Mouse (Mus musculus): ENCODE results near the gene Rsrc1. TPM values are rescaled to one million over a fixed set of nuclear protein-coding genes. Genes with fewer than 3 reads are reported as not detected.
"Not testable (repeated sequence)": the region's sequence is repeated elsewhere in the genome, so short reads cannot be mapped to it uniquely, and the experiment has no call there.

The Rsrc1 gene
- polyA plus RNA-seq, 1 experiment from 2014 or later, result 54.1 TPM

DNA sequence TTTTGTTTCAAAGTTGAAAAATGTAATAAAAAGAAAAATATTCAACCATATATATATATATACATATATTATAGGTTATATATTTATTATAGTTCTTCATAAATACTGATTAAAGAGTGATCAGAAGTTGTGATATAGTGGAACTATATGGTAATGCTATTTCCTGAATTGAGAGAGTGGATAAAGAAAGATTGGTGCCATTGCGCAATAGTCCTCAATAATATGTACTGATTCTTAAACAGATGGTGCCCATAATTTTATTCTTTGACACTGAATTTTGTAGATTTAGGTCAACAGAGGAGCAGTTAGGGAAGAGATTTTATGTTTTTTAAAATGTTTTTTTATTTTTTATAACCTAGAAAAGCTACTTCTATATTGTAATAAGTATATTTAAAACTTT, 165.1 kb downstream of the Rsrc1 start:
- no peak overlapping the region for H3K4me2 ChIP-seq (replicated peaks)
- WGBS, result 85% methylated on average over 1 of the region's 1 CpGs

DNA sequence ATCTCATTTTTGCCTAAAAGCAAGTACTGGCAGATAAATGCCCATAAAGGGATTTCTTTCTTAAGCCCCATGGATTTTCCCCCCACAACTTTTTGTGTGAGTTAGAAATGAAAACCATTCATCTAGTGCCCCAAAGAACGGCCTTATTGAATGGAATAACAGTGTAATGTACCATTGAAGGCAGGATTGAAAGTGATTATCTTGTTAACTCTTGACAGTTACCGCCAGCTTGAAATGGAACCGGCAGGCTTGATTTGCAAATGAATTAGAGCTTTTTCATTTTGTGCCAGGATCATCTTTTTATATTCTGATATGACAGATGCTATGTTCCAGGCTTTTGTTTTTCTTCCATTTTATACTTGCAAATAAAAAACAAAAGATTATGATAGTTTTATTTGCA, 166.1 kb downstream of the Rsrc1 start:
- WGBS, result 17% methylated on average over 3 of the region's 3 CpGs
- peak; percentile 54; the same call in 1 of the 2 replicates for ATAC-seq (ENCODE audit: low FRiP score, low read depth)

More for the DNA sequence above, 165.1 kb downstream of the Rsrc1 start:
- Histone ChIP-seq H3K9ac (replicated peaks) (no peak overlapping the region), H3K9me3 (no peaks in the 10 kb centered on the region; the same call in 1 of the 2 replicates), H3K27me3 (peaks cover 4% of the 10 kb centered on the region), H3K27ac (replicated peaks) (no peak overlapping the region), H3K36me3 (no peaks in the 10 kb centered on the region), H3K4me3 (no peak overlapping the region), H3K4me1 (peaks cover 6% of the 10 kb centered on the region; the same call in 1 of the 2 replicates)
- ATAC-seq (ENCODE audit: low FRiP score, low read depth), result no peak

DNA sequence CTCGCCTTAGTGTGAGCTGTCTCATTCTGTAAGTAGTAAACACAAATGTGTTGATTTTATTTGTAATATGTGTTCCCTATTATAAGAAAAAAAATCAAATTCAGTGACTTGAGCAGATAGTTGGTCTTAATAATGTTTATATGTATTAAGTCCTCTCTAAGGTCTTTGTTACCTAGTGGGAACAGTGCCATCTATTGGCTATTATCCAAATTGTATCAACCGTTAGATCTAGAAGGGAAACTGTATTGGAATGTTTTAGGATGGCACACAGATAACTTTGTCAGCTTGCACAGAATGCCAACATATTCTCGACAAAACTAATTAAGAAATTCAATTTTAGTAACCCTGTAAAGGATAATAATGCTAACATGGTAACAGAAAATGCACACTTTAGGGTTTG, 216.0 kb downstream of the Rsrc1 start:
- Histone ChIP-seq H3K36me3 (no peaks in the 10 kb centered on the region), H3K9ac (replicated peaks) (no peak overlapping the region), H3K9me3 (no peaks in the 10 kb centered on the region), H3K4me1 (no peaks in the 10 kb centered on the region), H3K4me2 (replicated peaks) (no peak overlapping the region), H3K27me3 (no peaks in the 10 kb centered on the region), H3K27ac (replicated peaks) (no peak overlapping the region), H3K4me3 (no peak overlapping the region)
- WGBS, result 41% methylated on average over 3 of the region's 3 CpGs
- no peak for ATAC-seq (ENCODE audit: low FRiP score, low read depth)

More for the DNA sequence above, 166.1 kb downstream of the Rsrc1 start:
- H3K4me2 ChIP-seq (replicated peaks), result no peak overlapping the region
- H3K36me3 ChIP-seq, result no peaks in the 10 kb centered on the region
- no peaks in the 10 kb centered on the region; the same call in 1 of the 2 replicates for H3K9me3 ChIP-seq
- peaks cover 6% of the 10 kb centered on the region; the same call in 1 of the 2 replicates for H3K4me1 ChIP-seq
- H3K27me3 ChIP-seq, result peaks cover 4% of the 10 kb centered on the region
- no peak overlapping the region for H3K9ac ChIP-seq (replicated peaks)
- H3K27ac ChIP-seq (replicated peaks), result no peak overlapping the region
- H3K4me3 ChIP-seq, result no peak overlapping the region

DNA sequence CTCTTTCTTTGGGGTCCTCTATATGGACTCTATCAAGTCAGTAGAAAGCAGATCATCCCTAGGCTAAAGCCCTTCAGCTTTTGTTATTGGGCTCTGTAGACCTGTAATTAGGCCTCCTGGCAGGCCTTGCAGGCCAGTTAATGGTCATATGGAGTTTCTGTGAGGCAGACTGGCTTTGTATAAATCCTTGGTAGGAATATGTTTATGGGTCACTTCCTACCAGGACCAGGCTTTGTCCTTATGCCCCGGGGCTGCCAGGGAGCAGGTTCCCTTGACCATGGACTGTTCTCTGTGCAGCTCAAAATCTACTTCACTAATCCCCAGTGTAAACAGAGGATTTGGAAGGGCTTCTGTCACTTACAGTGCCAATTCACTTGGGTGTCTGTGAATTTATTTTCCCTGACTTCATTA, 231.9 kb downstream of the Rsrc1 start:
- H3K36me3 ChIP-seq, result no peaks in the 10 kb centered on the region
- WGBS, result 33% methylated on average over 1 of the region's 1 CpGs
- H3K4me2 ChIP-seq (replicated peaks), result no peak overlapping the region
- H3K27ac ChIP-seq (replicated peaks), result no peak overlapping the region
- no peaks in the 10 kb centered on the region for H3K9me3 ChIP-seq
- H3K9ac ChIP-seq (replicated peaks), result no peak overlapping the region
- peak; percentile 87 for ATAC-seq (ENCODE audit: low FRiP score, low read depth)
- no peak overlapping the region for H3K4me3 ChIP-seq
- H3K27me3 ChIP-seq, result no peaks in the 10 kb centered on the region; the same call in 1 of the 2 replicates
- H3K4me1 ChIP-seq, result peaks cover 5% of the 10 kb centered on the region; the same call in 1 of the 2 replicates

DNA sequence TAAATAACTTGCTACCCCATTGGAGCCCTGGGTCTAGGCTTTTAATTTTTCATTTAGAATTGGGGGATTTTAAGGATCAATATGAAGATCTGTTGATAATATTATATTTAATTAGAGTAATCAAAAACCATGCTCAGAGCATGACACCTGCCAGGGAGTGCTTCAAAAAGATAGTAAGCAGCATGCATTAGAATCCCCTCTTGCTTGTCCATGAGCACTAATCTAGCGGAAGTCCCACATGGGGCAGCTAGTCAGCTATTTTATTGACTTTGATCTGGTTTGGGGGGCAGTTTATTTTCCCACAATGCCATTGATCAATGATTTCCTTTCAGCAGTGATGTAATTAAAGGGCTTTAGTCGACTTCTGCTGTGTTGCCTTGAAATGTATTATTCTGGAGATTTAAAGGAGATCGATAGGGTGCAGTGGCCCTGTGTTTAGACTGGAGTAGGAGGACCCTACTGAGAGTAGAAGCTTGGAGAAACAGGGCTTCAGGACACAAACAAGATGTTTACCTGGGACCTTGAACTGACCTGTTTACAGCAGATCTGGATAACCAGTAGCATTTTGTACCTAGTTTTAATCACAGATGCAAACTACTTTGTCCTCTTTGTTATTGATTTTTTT, 251.5 kb downstream of the Rsrc1 start:
- Histone ChIP-seq H3K36me3 (no peaks in the 10 kb centered on the region), H3K4me3 (no peak overlapping the region), H3K9me3 (no peaks in the 10 kb centered on the region), H3K27me3 (no peaks in the 10 kb centered on the region), H3K4me2 (replicated peaks) (no peak overlapping the region), H3K27ac (replicated peaks) (no peak overlapping the region), H3K9ac (replicated peaks) (no peak overlapping the region), H3K4me1 (no peaks in the 10 kb centered on the region)
- peak; percentile 62; the same call in 1 of the 2 replicates for ATAC-seq (ENCODE audit: low FRiP score, low read depth)
- WGBS, result 20% methylated on average over 3 of the region's 3 CpGs

DNA sequence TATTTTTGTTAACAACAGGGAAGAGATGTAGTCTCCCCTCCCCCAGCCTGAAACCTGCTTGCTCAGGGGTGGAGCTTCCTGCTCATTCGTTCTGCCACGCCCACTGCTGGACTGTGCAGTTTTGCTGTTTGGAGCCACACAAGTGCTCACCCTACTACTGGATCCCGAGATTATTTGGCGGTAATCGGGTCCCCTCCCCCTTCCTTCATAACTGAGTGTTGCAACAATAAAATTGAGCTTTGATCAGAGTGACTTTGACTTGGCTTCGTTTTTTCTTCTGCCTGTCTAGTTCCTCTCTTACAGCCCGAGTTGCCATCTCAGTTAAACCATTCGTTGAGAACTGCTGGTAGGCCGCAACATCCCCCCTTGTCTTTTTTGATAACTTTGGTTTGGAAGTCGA, 261.3 kb downstream of the Rsrc1 start:
- H3K4me1 ChIP-seq; H3K27me3 ChIP-seq; H3K36me3 ChIP-seq; H3K27ac ChIP-seq (replicated peaks); H3K4me2 ChIP-seq (replicated peaks); H3K9ac ChIP-seq (replicated peaks); H3K9me3 ChIP-seq; ATAC-seq (ENCODE audit: low FRiP score, low read depth); H3K4me3 ChIP-seq: not testable (repeated sequence)
- 92% methylated on average over 10 of the region's 10 CpGs for WGBS

DNA sequence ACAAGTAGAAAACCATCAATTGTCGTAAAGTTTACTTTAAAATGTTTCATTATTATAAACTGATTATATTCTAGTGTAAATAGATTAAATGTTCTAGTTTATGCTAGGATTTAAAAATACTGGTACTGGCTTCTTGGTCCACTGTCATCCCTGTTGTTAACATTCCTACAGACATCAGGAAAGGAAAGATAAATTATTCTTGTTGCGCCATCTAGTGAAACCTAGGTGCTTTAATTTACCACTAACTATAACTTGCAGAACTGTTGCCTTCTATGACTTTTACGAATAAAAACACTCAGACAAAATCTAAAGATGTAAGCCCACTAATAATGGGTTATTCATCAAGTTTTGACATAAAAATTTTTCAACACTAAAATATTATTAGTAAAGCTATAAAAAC, 286.3 kb downstream of the Rsrc1 start:
- Histone ChIP-seq H3K4me1 (peaks cover 5% of the 10 kb centered on the region; the same call in 1 of the 2 replicates), H3K27me3 (no peaks in the 10 kb centered on the region), H3K36me3 (no peaks in the 10 kb centered on the region), H3K27ac (replicated peaks) (no peak overlapping the region), H3K9me3 (no peaks in the 10 kb centered on the region), H3K4me2 (replicated peaks) (no peak overlapping the region), H3K4me3 (no peak overlapping the region), H3K9ac (replicated peaks) (no peak overlapping the region)
- 71% methylated on average over 3 of the region's 3 CpGs for WGBS
- no peak for ATAC-seq (ENCODE audit: low FRiP score, low read depth)

DNA sequence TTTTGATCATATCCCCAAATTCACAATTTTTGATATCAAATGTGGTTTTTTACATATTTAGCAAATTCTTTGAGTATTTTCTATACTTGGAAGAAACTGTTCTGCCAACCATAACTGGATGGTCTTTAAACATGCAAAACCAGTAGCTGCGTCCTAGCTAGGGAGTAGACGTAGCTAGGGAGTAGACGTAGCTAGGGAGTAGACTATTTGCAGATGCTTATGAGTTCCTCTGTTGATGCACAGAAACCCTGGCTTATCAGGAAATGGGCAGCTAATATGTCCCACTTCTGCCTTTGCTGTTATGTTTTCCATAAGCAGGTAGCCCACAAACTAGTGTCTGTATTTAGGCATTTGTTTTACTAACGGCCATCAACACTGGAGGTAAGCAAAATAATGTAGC, 298.6 kb downstream of the Rsrc1 start:
- Histone ChIP-seq H3K9me3 (no peaks in the 10 kb centered on the region), H3K27ac (replicated peaks) (no peak overlapping the region), H3K36me3 (no peaks in the 10 kb centered on the region), H3K4me2 (replicated peaks) (no peak overlapping the region), H3K27me3 (no peaks in the 10 kb centered on the region), H3K4me3 (no peak overlapping the region), H3K4me1 (no peaks in the 10 kb centered on the region), H3K9ac (replicated peaks) (no peak overlapping the region)
- WGBS, result 89% methylated on average over 4 of the region's 4 CpGs
- ATAC-seq (ENCODE audit: low FRiP score, low read depth), result no peak

DNA sequence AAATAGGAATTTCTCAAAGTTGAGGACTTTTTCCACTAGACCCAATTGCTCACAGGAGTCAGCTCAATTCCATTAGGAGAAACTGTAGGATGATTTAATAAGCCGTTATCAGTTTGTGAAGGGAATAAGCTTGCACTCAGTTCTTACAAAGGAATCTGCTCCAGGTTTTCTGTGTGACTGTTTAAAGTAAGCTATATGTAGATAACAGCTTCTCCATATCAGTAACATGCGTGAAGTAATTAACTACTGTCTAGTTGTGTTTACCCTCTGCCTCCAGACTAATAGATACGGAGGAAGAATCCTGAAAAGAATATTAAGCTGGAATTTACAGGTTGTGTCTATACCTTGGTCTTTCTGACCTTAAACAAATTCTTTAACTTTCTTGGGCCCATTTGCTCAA, 299.1 kb downstream of the Rsrc1 start:
- H3K27ac ChIP-seq (replicated peaks), result no peak overlapping the region
- H3K9me3 ChIP-seq, result no peaks in the 10 kb centered on the region
- no peaks in the 10 kb centered on the region for H3K27me3 ChIP-seq
- no peak overlapping the region for H3K4me2 ChIP-seq (replicated peaks)
- no peaks in the 10 kb centered on the region for H3K4me1 ChIP-seq
- H3K9ac ChIP-seq (replicated peaks), result no peak overlapping the region
- ATAC-seq (ENCODE audit: low FRiP score, low read depth), result no peak
- no peaks in the 10 kb centered on the region for H3K36me3 ChIP-seq
- H3K4me3 ChIP-seq, result no peak overlapping the region
- 84% methylated on average over 3 of the region's 3 CpGs for WGBS

DNA sequence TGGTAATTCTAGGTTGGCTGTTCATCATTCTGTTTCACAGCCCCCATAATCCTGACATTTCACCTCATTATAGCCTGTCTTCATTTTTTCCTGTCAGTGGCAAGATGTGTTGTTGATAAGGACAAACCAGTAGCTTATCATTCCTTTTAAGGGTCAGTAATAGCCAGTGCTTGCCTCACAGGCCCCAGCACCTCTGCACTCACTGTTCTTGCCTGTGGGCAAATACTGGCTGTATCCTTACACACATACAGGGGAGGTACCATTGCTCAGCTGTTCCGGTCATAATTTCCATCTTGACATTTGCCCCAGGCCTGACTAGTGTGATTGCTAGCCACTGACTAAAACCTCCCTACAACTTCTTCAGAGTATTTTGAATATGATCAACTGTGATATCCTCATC, 302.8 kb downstream of the Rsrc1 start:
- no peak for ATAC-seq (ENCODE audit: low FRiP score, low read depth)

DNA sequence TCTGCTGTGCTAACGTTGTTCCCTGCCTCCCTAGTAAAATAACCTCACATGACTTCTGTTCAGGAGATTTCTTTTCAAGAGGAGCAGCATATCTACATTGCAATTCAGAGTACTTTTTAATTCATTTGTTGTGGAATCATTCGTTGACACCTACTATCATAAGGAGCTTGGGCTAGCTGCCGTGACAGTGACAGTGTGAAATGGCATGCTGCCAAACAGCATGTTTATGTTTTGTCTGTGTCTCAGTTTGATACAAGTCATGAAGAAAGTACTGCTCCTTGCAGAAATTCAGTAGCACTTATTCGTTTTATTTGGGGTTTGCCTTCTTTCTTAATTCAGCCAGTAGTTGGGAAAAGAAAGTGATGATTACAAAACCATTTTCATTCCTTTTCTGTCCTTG, 303.7 kb downstream of the Rsrc1 start:
- H3K9ac ChIP-seq (replicated peaks), result no peak overlapping the region
- no peak overlapping the region for H3K27ac ChIP-seq (replicated peaks)
- no peak overlapping the region for H3K4me2 ChIP-seq (replicated peaks)
- ATAC-seq (ENCODE audit: low FRiP score, low read depth), result no peak
- no peaks in the 10 kb centered on the region for H3K4me1 ChIP-seq
- no peak overlapping the region for H3K4me3 ChIP-seq
- 72% methylated on average over 4 of the region's 4 CpGs for WGBS
- no peaks in the 10 kb centered on the region for H3K36me3 ChIP-seq
- H3K27me3 ChIP-seq, result no peaks in the 10 kb centered on the region
- H3K9me3 ChIP-seq, result no peaks in the 10 kb centered on the region

More for the DNA sequence above, 302.8 kb downstream of the Rsrc1 start:
- no peaks in the 10 kb centered on the region for H3K27me3 ChIP-seq
- H3K36me3 ChIP-seq, result no peaks in the 10 kb centered on the region
- no peak overlapping the region for H3K4me3 ChIP-seq
- WGBS, result 85% methylated on average over 1 of the region's 1 CpGs
- H3K4me2 ChIP-seq (replicated peaks), result no peak overlapping the region
- H3K9ac ChIP-seq (replicated peaks), result no peak overlapping the region
- H3K4me1 ChIP-seq, result no peaks in the 10 kb centered on the region
- H3K27ac ChIP-seq (replicated peaks), result no peak overlapping the region
- no peaks in the 10 kb centered on the region for H3K9me3 ChIP-seq

DNA sequence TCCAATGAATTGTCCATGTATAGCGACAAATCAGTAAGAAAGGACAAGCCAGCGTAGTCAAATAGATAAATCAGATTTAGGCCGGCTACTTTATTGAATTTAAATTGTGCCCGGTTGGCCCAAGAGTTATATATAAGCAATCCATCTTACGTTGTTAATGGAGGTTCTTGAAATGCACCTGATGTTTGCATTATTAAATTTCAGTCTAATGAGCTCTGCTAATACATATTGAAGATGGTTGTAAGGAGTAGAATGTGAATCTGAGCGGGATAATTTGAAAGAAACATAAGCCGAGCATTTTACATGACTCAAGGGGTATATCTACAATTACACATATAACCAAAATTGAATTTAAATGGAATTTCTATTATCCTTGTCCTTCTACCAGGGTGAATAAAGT, 307.5 kb downstream of the Rsrc1 start:
- ATAC-seq (ENCODE audit: low FRiP score, low read depth), result no peak
- Histone ChIP-seq H3K27me3 (no peaks in the 10 kb centered on the region), H3K4me3 (no peak overlapping the region), H3K9ac (replicated peaks) (no peak overlapping the region), H3K36me3 (no peaks in the 10 kb centered on the region), H3K9me3 (no peaks in the 10 kb centered on the region), H3K27ac (replicated peaks) (no peak overlapping the region), H3K4me2 (replicated peaks) (no peak overlapping the region), H3K4me1 (no peaks in the 10 kb centered on the region)
- WGBS, result 88% methylated on average over 7 of the region's 7 CpGs

DNA sequence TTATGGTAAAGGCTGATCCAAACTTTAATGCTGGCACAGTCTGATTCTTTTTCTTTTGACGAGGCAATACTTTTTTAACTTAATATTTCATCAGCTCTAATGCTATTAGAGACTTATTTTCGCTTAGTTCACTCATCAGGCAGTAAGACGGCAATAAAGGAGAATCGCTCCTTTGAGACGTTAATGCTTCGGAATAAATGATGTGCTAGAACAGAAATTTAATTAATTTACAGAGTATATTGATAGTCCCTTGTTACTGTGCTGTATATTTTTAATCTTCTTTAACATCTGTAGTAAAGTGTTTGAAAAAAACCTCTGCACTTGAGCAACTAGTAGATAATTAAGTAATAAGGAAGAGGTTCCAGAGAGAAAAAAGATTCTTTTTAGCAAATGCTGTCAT, 308.3 kb downstream of the Rsrc1 start:
- Histone ChIP-seq H3K27me3 (no peaks in the 10 kb centered on the region), H3K9ac (replicated peaks) (no peak overlapping the region), H3K27ac (replicated peaks) (no peak overlapping the region), H3K4me1 (no peaks in the 10 kb centered on the region), H3K4me3 (no peak overlapping the region), H3K9me3 (no peaks in the 10 kb centered on the region), H3K4me2 (replicated peaks) (no peak overlapping the region), H3K36me3 (no peaks in the 10 kb centered on the region)
- 79% methylated on average over 6 of the region's 6 CpGs for WGBS
- ATAC-seq (ENCODE audit: low FRiP score, low read depth), result no peak
